Mouse (Mus musculus) kidney, postnatal 25 days (tissue): Measurements from ENCODE around the gene Atxn7l3.

Experiments
- DNase-seq, 2 experiments: peaks; one replicate each; pipeline ENCODE4 v3.0.0; 2021; ENCODE audit warnings: mixed read lengths in 2 of 2

Gene Atxn7l3

GRCm38 (mm10) chr11:102296491-102297472, at the start of gene Atxn7l3:
TSS of gene Atxn7l3 (minus strand) at chr11:102296631.
- peak; percentile 99 to 100 for DNase-seq

- no peak for DNase-seq
These were observed 48.0 kb upstream of the Atxn7l3 start for GRCm38 (mm10) chr11:102344458-102344857.

DNA sequence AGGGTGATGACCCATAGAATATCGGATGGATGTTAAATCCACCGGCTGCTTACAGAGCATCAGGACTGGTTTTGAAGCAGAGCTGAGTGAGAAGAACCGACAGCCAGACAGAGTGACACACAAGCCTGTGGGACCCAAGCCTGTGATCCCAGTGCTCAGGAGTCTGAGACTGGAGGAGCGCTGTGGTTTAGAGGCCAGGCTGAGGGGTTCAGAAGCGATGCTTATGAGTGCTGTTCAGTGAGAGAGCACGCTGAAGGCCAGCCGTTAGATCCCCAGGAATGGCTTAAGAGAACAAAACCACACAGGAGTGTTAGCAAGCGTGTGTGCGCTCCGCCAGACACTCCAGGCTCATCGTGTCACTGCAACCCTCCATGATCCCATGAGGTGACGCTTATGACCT, 46.3 kb upstream of the Atxn7l3 start:
- no peak for DNase-seq

DNA sequence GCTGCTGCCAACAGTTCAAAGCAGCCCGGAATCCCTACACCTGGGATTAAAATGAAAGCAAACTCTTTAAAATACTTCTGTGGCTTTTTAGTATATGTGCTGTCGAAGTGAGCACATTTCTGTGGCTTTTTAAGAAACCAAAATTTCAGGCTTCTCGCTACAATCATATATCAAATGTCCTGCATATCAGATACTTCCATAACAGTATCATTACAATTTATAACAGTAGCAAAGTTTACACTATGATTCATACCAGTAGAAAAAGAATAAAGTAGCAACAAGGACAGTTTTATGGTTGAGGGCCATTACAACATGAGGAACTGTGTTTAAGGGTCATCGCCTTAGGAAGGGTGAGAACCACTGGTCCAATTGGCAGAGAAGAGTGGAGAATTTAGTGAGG, 44.7 kb upstream of the Atxn7l3 start:
- no peak for DNase-seq

- no peak for DNase-seq
These were observed 43.2 kb upstream of the Atxn7l3 start for GRCm38 (mm10) chr11:102339624-102340023.

DNA sequence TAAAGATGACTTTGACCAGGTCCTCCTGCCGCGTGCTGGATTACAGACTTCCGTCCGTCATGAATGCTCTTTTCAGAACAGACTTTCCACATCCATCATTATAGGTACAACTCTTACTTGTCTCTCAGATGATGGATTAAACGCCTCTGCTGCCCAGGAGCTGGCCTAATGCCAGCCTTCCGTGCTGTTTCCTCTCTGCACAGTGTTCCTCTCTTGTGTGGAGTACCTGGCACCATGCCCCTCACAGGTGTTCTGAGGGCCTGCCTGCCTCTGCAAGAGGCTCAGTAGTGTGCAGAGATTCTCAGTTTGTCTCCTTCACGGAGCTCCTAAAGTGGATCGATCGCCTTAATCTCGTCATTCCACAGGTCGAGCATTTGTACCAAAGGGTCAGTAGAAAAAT, 42.8 kb upstream of the Atxn7l3 start:
- DNase-seq = peak; percentile 64 to 84

GRCm38 (mm10) chr11:102338561-102338960, 42.1 kb upstream of the Atxn7l3 start:
- DNase-seq = peak; percentile 90 to 96

GRCm38 (mm10) chr11:102337921-102338320, 41.5 kb upstream of the Atxn7l3 start:
- DNase-seq = no peak

DNA sequence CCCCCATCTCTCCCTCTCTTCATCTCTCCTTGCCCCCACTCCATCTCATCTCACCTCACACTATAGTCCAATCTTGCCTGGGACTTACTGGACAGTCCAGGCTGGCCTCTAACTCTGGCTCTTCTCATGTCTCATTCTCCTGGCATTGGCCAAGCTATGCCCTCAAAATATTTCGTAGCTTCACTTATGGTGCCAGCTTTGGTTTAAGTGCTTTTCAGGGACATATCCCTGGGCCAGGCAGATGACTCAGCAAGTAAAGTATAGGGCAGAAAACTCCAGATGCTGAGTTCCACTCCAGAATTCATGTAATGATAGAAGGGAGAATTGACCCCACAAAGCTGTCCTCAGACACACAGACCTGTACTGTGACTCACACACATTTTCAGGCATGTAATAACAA, 39.8 kb upstream of the Atxn7l3 start:
- no peak for DNase-seq

DNA sequence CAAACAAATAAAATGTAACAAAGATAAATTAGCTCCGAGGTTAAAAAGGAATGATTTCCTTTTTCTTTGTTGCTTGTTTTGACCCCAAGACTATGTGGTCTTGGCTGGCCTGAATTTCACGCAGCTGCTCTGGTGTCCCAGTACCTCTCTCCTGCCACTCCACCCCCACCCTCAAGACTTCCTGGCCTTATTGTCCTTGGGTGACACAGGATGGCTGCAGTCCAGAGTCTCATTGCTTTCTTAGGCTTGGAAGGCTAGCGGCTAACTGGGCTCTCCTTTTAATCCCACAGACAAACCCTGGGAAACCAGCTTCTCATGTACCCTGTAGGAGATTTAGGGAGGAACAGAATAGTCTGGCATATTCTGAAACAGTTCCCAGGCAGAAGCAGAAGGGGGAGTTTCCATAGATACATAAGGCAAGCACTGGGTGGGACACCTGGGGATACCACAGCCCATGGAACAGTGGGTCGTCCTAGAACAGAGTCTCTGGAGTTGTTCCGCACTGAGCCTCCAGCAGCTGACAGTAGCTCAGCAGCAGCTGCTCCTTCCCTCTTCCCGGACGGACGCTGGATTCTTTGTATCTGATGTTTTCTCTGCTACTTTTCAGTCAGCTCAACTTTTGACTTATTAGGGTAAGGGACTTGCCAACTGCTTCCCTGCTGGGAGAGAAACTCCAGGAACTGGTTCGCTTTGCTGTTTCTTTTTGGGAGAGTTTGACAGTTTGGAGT, 38.7 kb upstream of the Atxn7l3 start:
- peak; percentile 61 to 69 for DNase-seq

GRCm38 (mm10) chr11:102334010-102334409, 37.6 kb upstream of the Atxn7l3 start:
- no peak for DNase-seq

DNA sequence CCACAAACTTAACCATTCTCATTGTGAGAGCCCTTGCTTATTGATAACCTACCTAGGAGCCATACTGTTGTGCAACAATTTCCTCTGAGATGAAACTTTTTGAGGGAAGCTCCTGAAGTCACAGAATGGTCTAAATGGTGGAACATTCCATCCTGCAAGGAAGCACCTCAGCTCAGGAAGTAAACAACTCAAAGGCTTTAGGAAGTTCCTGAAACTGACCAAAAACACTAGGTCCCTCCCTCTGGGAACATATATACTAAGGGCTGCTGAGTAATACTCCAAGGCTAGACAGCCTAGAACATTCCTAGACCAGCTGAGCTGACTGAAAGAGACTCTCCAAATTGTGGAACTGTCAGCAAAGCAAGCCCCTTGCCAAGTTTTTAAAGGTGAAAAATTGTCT, 36.6 kb upstream of the Atxn7l3 start:
- DNase-seq = no peak

DNA sequence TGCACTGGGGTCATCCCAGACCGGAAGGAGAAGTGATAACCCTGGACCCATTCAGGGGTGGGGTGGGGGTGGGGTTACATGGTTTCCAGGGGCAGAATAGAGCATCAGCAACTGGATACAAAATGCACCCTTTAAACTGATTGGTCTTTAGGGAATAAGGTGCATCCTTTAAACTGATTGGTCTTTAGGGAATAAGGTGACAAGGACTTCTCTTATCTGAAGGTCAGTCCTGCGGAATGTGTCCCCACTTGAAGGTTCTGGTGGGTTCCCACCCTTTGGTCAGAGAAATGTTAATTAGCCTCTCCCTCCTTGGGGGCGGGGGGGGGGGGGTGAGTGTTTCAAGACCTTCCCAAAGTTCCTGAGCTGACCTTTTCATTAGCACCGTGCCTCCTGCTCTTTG, 35.4 kb upstream of the Atxn7l3 start:
- DNase-seq = no peak

GRCm38 (mm10) chr11:102330039-102330438, 33.6 kb upstream of the Atxn7l3 start:
- no peak for DNase-seq

- DNase-seq = no peak
These were observed 33.1 kb upstream of the Atxn7l3 start for GRCm38 (mm10) chr11:102329518-102329917.

GRCm38 (mm10) chr11:102327839-102328238, 31.4 kb upstream of the Atxn7l3 start:
- DNase-seq = no peak

- no peak for DNase-seq
These were observed 30.8 kb upstream of the Atxn7l3 start for GRCm38 (mm10) chr11:102327250-102327649.

GRCm38 (mm10) chr11:102323516-102323915, 27.1 kb upstream of the Atxn7l3 start:
- no peak for DNase-seq

DNA sequence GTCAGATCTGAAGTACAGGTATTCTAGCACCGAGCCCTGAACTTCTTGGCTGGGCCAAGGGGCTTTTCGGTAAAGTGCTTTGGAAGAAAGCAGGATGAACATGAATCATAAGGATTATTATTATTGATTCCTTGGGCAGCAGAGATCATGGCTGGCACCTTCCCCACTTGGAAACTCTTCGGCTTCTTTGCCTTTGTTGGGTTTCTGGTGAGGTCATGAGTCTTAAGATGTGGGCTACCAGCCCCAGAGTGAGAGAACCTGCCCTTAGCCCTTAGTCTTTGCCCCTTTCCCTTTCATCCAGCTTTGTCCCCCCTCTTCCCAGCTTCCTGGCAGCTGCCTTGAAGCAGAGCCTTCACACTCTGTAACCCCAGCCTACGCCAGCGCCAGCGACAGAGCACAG, 25.5 kb upstream of the Atxn7l3 start:
- DNase-seq = no peak

- peak; percentile 70 to 82 for DNase-seq
These were observed 24.2 kb upstream of the Atxn7l3 start for GRCm38 (mm10) chr11:102320686-102321005.

DNA sequence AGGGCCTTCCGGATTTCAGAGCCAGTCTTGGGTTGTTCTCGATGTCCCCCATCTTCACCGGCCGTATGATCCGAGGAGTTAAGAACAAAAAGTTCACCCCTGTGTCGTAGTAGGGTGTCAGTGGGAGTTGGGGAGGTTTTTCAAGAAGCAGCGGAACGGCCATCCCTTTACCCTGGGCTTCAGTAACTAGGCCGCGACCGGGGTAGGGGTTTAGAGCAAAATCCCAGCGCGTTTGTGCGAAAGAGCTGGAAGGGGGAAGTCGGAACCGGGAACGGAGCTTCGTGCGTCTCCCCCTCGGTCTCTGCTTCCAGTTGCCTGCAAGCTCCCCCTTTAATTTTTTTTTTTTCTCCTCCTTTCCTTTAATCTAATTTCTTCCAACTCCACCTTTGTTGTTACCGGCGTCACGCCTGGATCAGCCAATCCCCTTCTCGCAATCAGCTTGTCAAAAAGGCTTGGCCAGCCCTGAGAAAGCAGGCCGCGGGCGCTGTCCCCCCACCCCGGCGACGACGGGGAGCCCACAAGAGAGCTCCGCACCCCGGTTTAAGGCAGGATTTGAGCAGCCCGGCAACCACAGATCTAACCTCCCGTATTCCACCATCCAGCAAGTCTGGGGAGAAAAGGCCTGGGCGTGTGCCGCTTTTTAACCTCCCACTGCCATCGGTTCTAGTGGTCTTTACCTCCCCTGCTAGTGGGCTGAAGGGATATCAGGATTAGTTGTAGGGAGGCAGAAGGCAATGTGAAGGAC, 23.7 kb upstream of the Atxn7l3 start:
- DNase-seq = peak; percentile 89 to 95

DNA sequence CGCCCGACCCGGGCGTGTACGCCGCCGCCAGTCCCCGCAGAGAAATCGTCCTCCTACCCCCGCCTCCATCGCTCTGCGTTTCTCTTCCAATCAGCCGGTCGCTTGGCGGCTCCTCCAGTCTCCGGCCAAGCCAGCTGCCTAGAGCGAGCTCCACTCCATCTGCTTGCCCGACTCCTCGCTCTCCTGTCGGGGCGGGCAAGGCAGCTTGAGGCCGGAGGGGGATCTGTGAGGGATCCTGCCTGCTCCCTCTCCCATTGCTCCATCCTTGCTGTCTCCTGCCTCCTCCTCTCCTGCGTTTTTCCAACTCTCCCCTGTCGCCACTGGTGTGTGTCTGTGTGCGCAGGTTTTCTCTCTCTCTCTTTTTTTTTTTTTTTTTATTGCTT, 23.0 kb upstream of the Atxn7l3 start, which contains the start of gene Ubtf:
Gene Ubtf (minus strand): TSS at position 333 of the 383 bp plus-strand sequence.
- peak; percentile 81 to 93 for DNase-seq
